ENCODE assay signal across 17 mouse cellular contexts in the genomic region with DNA sequence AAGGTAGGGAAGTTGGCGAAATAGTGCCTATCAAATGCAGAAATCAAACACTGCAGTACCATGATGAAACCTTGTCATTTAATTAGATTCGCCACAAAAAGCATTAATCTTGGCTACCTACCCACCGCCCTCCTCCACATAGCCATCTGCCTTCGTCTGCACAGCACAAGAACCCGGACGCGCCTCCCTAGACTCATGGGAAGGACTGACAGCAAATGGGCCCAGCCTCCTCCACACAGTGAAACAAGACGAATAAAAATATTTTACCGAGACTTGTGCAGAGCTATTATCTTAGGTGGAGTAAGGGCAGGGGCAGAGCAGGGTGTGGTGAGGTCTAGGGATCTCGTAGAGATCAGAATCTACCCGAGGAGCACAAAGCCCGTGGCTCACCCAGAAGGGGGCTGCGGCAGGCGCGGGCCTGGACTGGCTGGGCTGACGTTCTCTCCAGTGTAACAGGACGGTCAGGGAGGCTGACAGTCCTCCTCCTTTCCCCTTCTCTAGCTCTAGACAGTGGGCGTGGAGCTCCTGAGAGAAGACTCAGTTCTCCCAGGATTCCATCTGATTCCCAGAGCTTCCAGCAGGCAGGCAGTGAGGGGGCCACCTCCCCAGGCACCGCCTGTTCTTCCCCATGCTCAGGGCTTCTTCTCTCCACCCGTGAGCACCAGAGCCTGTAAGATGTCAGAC. TPM values are rescaled to one million over a fixed set of nuclear protein-coding genes. Genes with fewer than 3 reads are reported as not detected.
DNase-seq lines count a peak whose midpoint lies in the region; ATAC-seq lines count a peak whose summit lies in the region.
"Had no signal": no experiment of that assay in that cellular context is flagged by ENCODE, and none has a peak within 500 bp of the region (broad histone marks: within the 10 kb centered on the region; RNA-seq: fewer than 3 reads in every experiment).

No protein-coding gene starts in this region.

- H3K27ac ChIP-seq in forebrain, embryonic 13.5 days, result no peak overlapping the region
- H3K27ac ChIP-seq in kidney, embryonic 16.5 days (ENCODE audit: low read length), result no peak overlapping the region
- H3K27ac ChIP-seq: heart, embryonic 15.5 days; kidney, embryonic 15.5 days had no signal

- 85% methylated on average over 20 of the region's 20 CpGs for WGBS in forebrain, embryonic 13.5 days
- 78% methylated on average over 20 of the region's 20 CpGs for WGBS in kidney, embryonic 16.5 days

- no peak for ATAC-seq in forebrain, embryonic 13.5 days
- no peak for ATAC-seq in kidney, embryonic 16.5 days (ENCODE audit: low FRiP score, low TSS enrichment)
- ATAC-seq: CD4-positive, CD25-positive, alpha-beta regulatory T cell, adult 4 months; inflammation-experienced regulatory T-cells, adult 6 months; midbrain, embryonic 16.5 days had no signal

- no peak overlapping the region for H3K9ac ChIP-seq in forebrain, embryonic 13.5 days
- H3K9ac ChIP-seq in kidney, embryonic 16.5 days (replicated peaks; ENCODE audit: low read length), result no peak overlapping the region
- H3K9ac ChIP-seq: heart, embryonic 15.5 days; kidney, embryonic 15.5 days; lung, embryonic 14.5 days had no signal

- no peak overlapping the region for H3K4me3 ChIP-seq in forebrain, embryonic 13.5 days
- H3K4me3 ChIP-seq in kidney, embryonic 16.5 days (ENCODE audit: low read length), result no peak overlapping the region
- H3K4me3 ChIP-seq: heart, embryonic 15.5 days; kidney, embryonic 15.5 days had no signal

- H3K4me1 ChIP-seq in forebrain, embryonic 13.5 days, result peaks cover 12% of the 10 kb centered on the region
- H3K4me1 ChIP-seq in kidney, embryonic 16.5 days (ENCODE audit: insufficient read depth, low read length), result peaks cover 10% of the 10 kb centered on the region

- no peak overlapping the region for H3K4me2 ChIP-seq in forebrain, embryonic 13.5 days
- no peak overlapping the region for H3K4me2 ChIP-seq in kidney, embryonic 16.5 days (replicated peaks; ENCODE audit: low read depth, low read length)
- H3K4me2 ChIP-seq: heart, embryonic 15.5 days; kidney, embryonic 15.5 days; liver, embryonic 11.5 days; lung, embryonic 14.5 days had no signal

- DNase-seq in MN1 (ENCODE audit: low spot score), result peak; percentile 42
- peak; percentile 74 to 87 for DNase-seq in frontal cortex, adult 2 months (ENCODE audit: extremely low spot score in 1 of 2, low spot score in 1 of 2)
- DNase-seq in left cerebral cortex, adult 18-20 months (ENCODE audit: low spot score in 2 of 2), result peak; percentile 67 to 82
- DNase-seq in right cerebral cortex, postnatal 14 days, result peak; percentile 66
- DNase-seq in B cell, adult 2 months, result no peak
- DNase-seq: adrenal gland, postnatal 25 days; cerebellum, adult 9-11 months; gastrocnemius, postnatal 36 days; lung, embryonic 14.5 days had no signal

- H3K36me3 ChIP-seq in forebrain, embryonic 13.5 days (ENCODE audit: poor library complexity, severe bottlenecking), result peaks cover 52% of the 10 kb centered on the region
- peaks cover 39% of the 10 kb centered on the region for H3K36me3 ChIP-seq in kidney, embryonic 16.5 days (ENCODE audit: insufficient read depth, low read length)

- H3K9me3 ChIP-seq in forebrain, embryonic 13.5 days (replicated peaks), result no peaks in the 10 kb centered on the region
- no peaks in the 10 kb centered on the region for H3K9me3 ChIP-seq in kidney, embryonic 16.5 days (ENCODE audit: low read length)
- H3K9me3 ChIP-seq: heart, embryonic 15.5 days; kidney, embryonic 15.5 days had no signal

- peaks cover 32% of the 10 kb centered on the region for H3K27me3 ChIP-seq in forebrain, embryonic 13.5 days
- peaks cover 22% of the 10 kb centered on the region for H3K27me3 ChIP-seq in kidney, embryonic 16.5 days (ENCODE audit: insufficient read depth, low read length)

RNA-seq across cellular contexts. Expression of a gene that starts 3.6 kb away (rescaled TPM):
- polyA plus RNA-seq in frontal cortex, adult 2 months (2012; rRNA removed), result 764 and 849 TPM in 2 replicates
- 100 to 1,000 TPM; 778 to 797 TPM for total RNA-seq in left cerebral cortex, adult 18-20 months (2021)
- polyA plus RNA-seq in forebrain, embryonic 13.5 days (2015; fragmentation: Nextera tagmentation; extraction: Ambion mirVana), result 0.05 and 0.15 TPM in 2 replicates
- 2.6 and 3.3 TPM in 2 replicates for polyA plus RNA-seq in kidney, embryonic 16.5 days (2015; fragmentation: Nextera tagmentation; extraction: Ambion mirVana)
- polyA plus RNA-seq: CD4-positive, CD25-positive, alpha-beta regulatory T cell, adult 4 months; inflammation-experienced regulatory T-cells, adult 6 months had no signal

RNA-seq across cellular contexts. Expression of a gene that starts 18.4 kb away (rescaled TPM):
- 67.8 and 74.0 TPM in 2 replicates for polyA plus RNA-seq in frontal cortex, adult 2 months (2012; rRNA removed)
- total RNA-seq in left cerebral cortex, adult 18-20 months (2021), result 10 to 100 TPM; 54.6 to 56.2 TPM
- 95.9 and 99.4 TPM in 2 replicates for polyA plus RNA-seq in forebrain, embryonic 13.5 days (2015; fragmentation: Nextera tagmentation; extraction: Ambion mirVana)
- 103 and 119 TPM in 2 replicates for polyA plus RNA-seq in kidney, embryonic 16.5 days (2015; fragmentation: Nextera tagmentation; extraction: Ambion mirVana)

RNA-seq across cellular contexts. Expression of a gene that starts 23.2 kb away (rescaled TPM):
- 0.10 and 0.25 TPM in 2 replicates for polyA plus RNA-seq in frontal cortex, adult 2 months (2012; rRNA removed)
- total RNA-seq in left cerebral cortex, adult 18-20 months (2021), result not detected
- not detected in 2 replicates for polyA plus RNA-seq in forebrain, embryonic 13.5 days (2015; fragmentation: Nextera tagmentation; extraction: Ambion mirVana)
- not detected in 2 replicates for polyA plus RNA-seq in kidney, embryonic 16.5 days (2015; fragmentation: Nextera tagmentation; extraction: Ambion mirVana)
- total RNA-seq: adrenal gland, postnatal 25 days; gastrocnemius, postnatal 36 days had no signal
- polyA plus RNA-seq: CD4-positive, CD25-positive, alpha-beta regulatory T cell, adult 4 months; heart, embryonic 15.5 days; liver, embryonic 11.5 days; lung, embryonic 14.5 days had no signal

RNA-seq across cellular contexts. Expression of a gene that starts 34.9 kb away (rescaled TPM):
- polyA plus RNA-seq in frontal cortex, adult 2 months (2012; rRNA removed), result 6.3 and 6.8 TPM in 2 replicates
- total RNA-seq in left cerebral cortex, adult 18-20 months (2021), result 1 to 10 TPM in 1 of 2 experiments, under 1 TPM in 1; 0.63 to 1.1 TPM
- polyA plus RNA-seq in forebrain, embryonic 13.5 days (2015; fragmentation: Nextera tagmentation; extraction: Ambion mirVana), result not detected in 2 replicates
- 0.17 TPM in 1 of 2 replicates, not detected in the other for polyA plus RNA-seq in kidney, embryonic 16.5 days (2015; fragmentation: Nextera tagmentation; extraction: Ambion mirVana)
- polyA plus RNA-seq: CD4-positive, CD25-positive, alpha-beta regulatory T cell, adult 4 months; heart, embryonic 15.5 days; liver, embryonic 11.5 days; lung, embryonic 14.5 days; midbrain, embryonic 16.5 days had no signal

RNA-seq across cellular contexts. Expression of a gene that starts 49.9 kb away (rescaled TPM):
- polyA plus RNA-seq in frontal cortex, adult 2 months (2012; rRNA removed), result 678 and 795 TPM in 2 replicates
- 100 to 1,000 TPM; 724 to 773 TPM for total RNA-seq in left cerebral cortex, adult 18-20 months (2021)
- polyA plus RNA-seq in forebrain, embryonic 13.5 days (2015; fragmentation: Nextera tagmentation; extraction: Ambion mirVana), result 49.2 and 55.1 TPM in 2 replicates
- polyA plus RNA-seq in kidney, embryonic 16.5 days (2015; fragmentation: Nextera tagmentation; extraction: Ambion mirVana), result 56.3 and 59.5 TPM in 2 replicates

Comparison
In these comparisons a context has a peak if more than half of its experiments do, and no peak if none do; other contexts are left out.
1. DNase-seq: peak in MN1 (single experiment), frontal cortex, adult 2 months (2 of 2), left cerebral cortex, adult 18-20 months (2 of 2) and right cerebral cortex, postnatal 14 days (single experiment); none in B cell, adult 2 months (0 of 2).
2. RNA of a gene that starts 3.6 kb away (polyA plus RNA-seq): 764 to 849 TPM in frontal cortex, adult 2 months; 2.6 to 3.3 TPM in kidney, embryonic 16.5 days and 0.05 to 0.15 TPM in forebrain, embryonic 13.5 days; every median in the first group is over 100 times any median in the second.